Mouse (Mus musculus): ENCODE data around the gene Vmn1r188.
"Not testable (repeated sequence)": the region's sequence is repeated elsewhere in the genome, so short reads cannot be mapped to it uniquely, and the experiment has no call there.

Vmn1r188 gene

GRCm38 (mm10) chr13:22084140-22084539 is at the start of gene Vmn1r188:
TSS of gene Vmn1r188 (plus strand) at chr13:22084440.
- not testable (repeated sequence) for DNase-seq

- peak; percentile 31 to 71 for DNase-seq
Observed at GRCm38 (mm10) chr13:22034443-22035266, 49.6 kb upstream of the Vmn1r188 start.

GRCm38 (mm10) chr13:22035267-22036148 is 48.7 kb upstream of the Vmn1r188 start, which contains the start of the genes Hist1h2ah and Hist1h2bk:
TSS of gene Hist1h2ah (minus strand) at chr13:22035568.
TSS of gene Hist1h2bk (plus strand) at chr13:22035870.
- peak; percentile 82 to 93 for DNase-seq

- DNase-seq, result no peak
Observed at GRCm38 (mm10) chr13:22036149-22036956, 47.9 kb upstream of the Vmn1r188 start.

- DNase-seq, result no peak
Observed at GRCm38 (mm10) chr13:22036986-22037385, 47.3 kb upstream of the Vmn1r188 start.

GRCm38 (mm10) chr13:22037415-22037814 is 46.8 kb upstream of the Vmn1r188 start:
- DNase-seq, result no peak

GRCm38 (mm10) chr13:22039364-22039763 is 44.9 kb upstream of the Vmn1r188 start:
- DNase-seq, result no peak

- no peak for DNase-seq
Observed at GRCm38 (mm10) chr13:22039951-22040463, 44.2 kb upstream of the Vmn1r188 start.

- no peak for DNase-seq
Observed at GRCm38 (mm10) chr13:22040464-22041141, 43.6 kb upstream of the Vmn1r188 start.

- peak; percentile 94 to 96 for DNase-seq
Observed at GRCm38 (mm10) chr13:22041142-22041536, 43.1 kb upstream of the Vmn1r188 start, which contains the start of gene Hist1h4i. TSS of gene Hist1h4i (minus strand) at chr13:22041362.

GRCm38 (mm10) chr13:22041651-22042567 is 42.3 kb upstream of the Vmn1r188 start:
- no peak for DNase-seq

GRCm38 (mm10) chr13:22042568-22043502 is 41.4 kb upstream of the Vmn1r188 start, which contains the start of the genes Hist1h2ag and Hist1h2bj:
TSS of gene Hist1h2ag (minus strand) at chr13:22042944.
TSS of gene Hist1h2bj (plus strand) at chr13:22043214.
- DNase-seq, result peak; percentile 82 to 96

GRCm38 (mm10) chr13:22043503-22044431 is 40.5 kb upstream of the Vmn1r188 start:
- peak in 1 of 2 experiments; percentile 64 for DNase-seq

GRCm38 (mm10) chr13:22044432-22045155 is 39.6 kb upstream of the Vmn1r188 start:
- DNase-seq, result no peak

GRCm38 (mm10) chr13:22045311-22045710 is 38.9 kb upstream of the Vmn1r188 start:
- no peak for DNase-seq

- DNase-seq, result no peak
Observed at GRCm38 (mm10) chr13:22049041-22049440, 35.2 kb upstream of the Vmn1r188 start.

Data from kidney, postnatal 36 days (tissue).